Mouse (Mus musculus) limb, embryonic 15.5 days (tissue): ENCODE data around the gene Rpl29. TPM values are rescaled to one million over a fixed set of nuclear protein-coding genes. Genes with fewer than 3 reads are reported as not detected.

Experiments
- ATAC-seq: fragments of 200-750 bp; cut with Nextera tagmentation; 2 replicates; pipeline ENCODE4 v1.8.0; 2017; ENCODE audit warnings: low read depth, moderate TSS enrichment; ENCODE audit not compliant: insufficient number of reproducible peaks, low FRiP score, low TSS enrichment
- H3K27ac ChIP-seq: fragments of 300-500 bp; sonication (generic); 2 replicates; pipeline ENCODE4 v1.5.1; 2015; ENCODE audit warnings: moderate library complexity, mild to moderate bottlenecking, inconsistent platforms
- H3K27me3 ChIP-seq: fragments of 300-500 bp; sonication (generic); 2 replicates; pipeline ENCODE4 v1.6.1; 2015; ENCODE audit warnings: inconsistent platforms
- H3K36me3 ChIP-seq: fragments of 300-500 bp; sonication (generic); 2 replicates; pipeline ENCODE4 v1.6.1; 2015; ENCODE audit warnings: inconsistent platforms
- H3K4me1 ChIP-seq: fragments of 300-500 bp; sonication (generic); 2 replicates; pipeline ENCODE4 v1.6.1; 2015; ENCODE audit warnings: inconsistent platforms
- H3K4me2 ChIP-seq: fragments of 300-500 bp; sonication (generic); 2 replicates; pipeline ENCODE4 v1.6.1; 2015; ENCODE audit warnings: mild to moderate bottlenecking, inconsistent platforms
- H3K4me3 ChIP-seq: fragments of 300-500 bp; sonication (generic); 2 replicates; pipeline ENCODE4 v1.5.1; 2015; ENCODE audit warnings: mild to moderate bottlenecking, inconsistent platforms
- H3K9ac ChIP-seq: fragments of 300-500 bp; sonication (generic); 2 replicates; pipeline ENCODE4 v1.6.1; 2015; ENCODE audit warnings: inconsistent platforms
- H3K9me3 ChIP-seq: fragments of 300-500 bp; sonication (generic); 2 replicates; pipeline ENCODE4 v1.6.1; 2016; ENCODE audit warnings: inconsistent platforms
- WGBS: fragments of 180-500 bp; shearing (Covaris S2); methylation state at CpG from one replicate; pipeline ENCODE4 v1.1.7; 2015; 5-methylcytosine and 5-hydroxymethylcytosine counted together
- polyA plus RNA-seq: library from polyadenylated mRNA; unstranded; fragments of >200 nt; fragmentation: Nextera tagmentation; extraction: Ambion mirVana; gene quantifications from 2 replicates; pipeline ENCODE4 v1.2.1, GENCODE M21; 2015

Gene Rpl29
- polyA plus RNA-seq, 1 experiment from 2014 or later: 956 TPM

DNA sequence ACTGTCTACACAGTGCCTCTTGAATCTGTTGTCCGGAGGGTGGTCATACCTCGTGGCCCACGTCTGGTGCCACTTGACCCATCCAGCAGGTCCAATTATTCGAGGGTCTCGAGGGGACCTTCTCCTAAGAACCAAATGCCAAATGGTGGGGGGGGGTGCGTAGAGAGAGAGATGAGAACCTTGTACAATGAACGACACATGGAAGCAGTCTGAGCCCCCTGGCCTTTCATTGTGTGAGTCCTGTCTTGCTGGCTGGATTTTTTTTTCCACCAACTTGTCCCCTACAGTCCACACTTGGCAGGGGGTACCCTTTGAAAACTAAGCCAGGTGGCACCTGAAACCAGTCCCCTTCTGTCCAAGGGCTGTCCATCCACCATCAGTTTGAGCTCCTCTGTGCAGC is 38.5 kb downstream of the Rpl29 start:
- Histone ChIP-seq H3K27me3 (0 out of 2 replicates have a peak, but pooled peaks cover 5% of the 10 kb centered on the region), H3K36me3 (peaks cover 10% of the 10 kb centered on the region), H3K27ac (no peak overlapping the region), H3K9me3 (no peaks in the 10 kb centered on the region), H3K4me3 (no peak overlapping the region), H3K4me2 (no peak overlapping the region), H3K9ac (no peak overlapping the region), H3K4me1 (peaks cover 36% of the 10 kb centered on the region)
- no peak for ATAC-seq
- WGBS: 89% methylated on average over 7 of the region's 7 CpGs

DNA sequence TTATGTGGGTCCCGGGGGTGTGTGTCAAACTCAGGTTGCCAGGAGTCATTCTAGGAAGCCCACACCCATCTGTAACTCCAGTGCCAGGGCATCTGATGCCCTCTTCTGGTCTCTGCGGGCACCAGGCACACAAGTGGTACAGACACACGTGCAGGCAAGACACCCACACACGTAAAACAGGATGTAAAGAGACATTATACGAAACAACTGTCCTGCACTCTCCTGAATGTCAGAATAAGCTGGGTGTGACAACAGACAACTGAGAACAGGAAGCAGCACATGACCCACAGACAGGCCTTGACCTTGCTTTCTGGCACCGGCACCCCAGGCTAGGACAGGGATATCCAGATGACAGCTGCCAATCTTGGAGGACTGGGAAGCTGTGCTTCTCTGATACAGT is 40.1 kb downstream of the Rpl29 start:
- Histone ChIP-seq H3K27me3 (peaks cover 3% of the 10 kb centered on the region; the same call in 1 of the 2 replicates), H3K9me3 (no peaks in the 10 kb centered on the region), H3K4me1 (peaks cover 36% of the 10 kb centered on the region), H3K36me3 (no peaks in the 10 kb centered on the region), H3K9ac (no peak overlapping the region), H3K4me3 (no peak overlapping the region), H3K27ac (no peak overlapping the region), H3K4me2 (no peak overlapping the region)
- 68% methylated on average over 6 of the region's 6 CpGs for WGBS
- no peak for ATAC-seq

- Histone ChIP-seq H3K27ac (no peak overlapping the region), H3K4me1 (peaks cover 36% of the 10 kb centered on the region), H3K9ac (no peak overlapping the region), H3K27me3 (peaks cover 3% of the 10 kb centered on the region; the same call in 1 of the 2 replicates), H3K36me3 (no peaks in the 10 kb centered on the region), H3K4me3 (no peak overlapping the region), H3K9me3 (no peaks in the 10 kb centered on the region), H3K4me2 (no peak overlapping the region)
- 60% methylated on average over 9 of the region's 9 CpGs for WGBS
- no peak for ATAC-seq
Measured at GRCm38 (mm10) chr9:106469776-106470175, 40.5 kb downstream of the Rpl29 start.

DNA sequence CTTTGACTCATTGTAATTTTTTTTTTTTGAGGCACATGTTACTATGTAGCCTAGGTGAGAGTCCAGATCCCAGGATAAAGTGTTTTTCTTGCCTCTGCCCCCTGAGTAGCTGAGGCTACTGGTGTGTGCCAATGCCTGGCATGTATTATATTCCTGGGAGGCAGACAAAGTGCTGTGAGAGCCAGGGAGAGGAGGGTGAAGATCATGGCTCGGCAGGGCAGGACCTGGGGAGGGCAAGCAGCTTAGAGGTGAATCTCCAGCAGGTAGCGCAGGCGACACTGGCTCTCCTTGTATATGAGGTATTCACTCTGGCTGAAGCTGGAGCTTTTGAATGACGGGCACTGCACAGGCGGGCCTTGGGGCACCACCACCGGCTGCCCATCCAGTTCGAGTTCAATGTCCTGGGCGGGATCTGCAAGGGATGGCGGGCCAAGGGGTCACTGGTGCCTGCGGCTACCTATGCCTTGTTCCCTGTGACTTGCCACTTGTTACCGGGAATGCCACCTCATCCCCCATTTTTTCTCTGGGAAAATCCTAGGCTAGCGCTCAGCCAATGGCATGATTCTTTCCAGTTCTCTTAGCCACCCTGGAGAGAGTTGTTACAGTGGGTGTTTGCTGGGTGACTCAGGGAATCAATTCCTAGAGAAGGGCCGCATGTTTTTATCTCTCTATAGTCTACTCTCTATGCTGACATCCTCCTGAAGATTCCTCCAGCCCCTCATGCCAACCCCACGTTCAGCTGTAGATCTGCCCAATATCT is 41.9 kb downstream of the Rpl29 start:
- H3K4me1 ChIP-seq: peaks cover 38% of the 10 kb centered on the region
- no peaks in the 10 kb centered on the region for H3K9me3 ChIP-seq
- 67% methylated on average over 14 of the region's 14 CpGs for WGBS
- H3K4me2 ChIP-seq: peak overlapping the region; percentile 15; the same call in 1 of the 2 replicates
- no peak for ATAC-seq
- no peak overlapping the region for H3K27ac ChIP-seq
- no peak overlapping the region for H3K4me3 ChIP-seq
- peaks cover 3% of the 10 kb centered on the region; the same call in 1 of the 2 replicates for H3K27me3 ChIP-seq
- H3K36me3 ChIP-seq: no peaks in the 10 kb centered on the region
- no peak overlapping the region for H3K9ac ChIP-seq

DNA sequence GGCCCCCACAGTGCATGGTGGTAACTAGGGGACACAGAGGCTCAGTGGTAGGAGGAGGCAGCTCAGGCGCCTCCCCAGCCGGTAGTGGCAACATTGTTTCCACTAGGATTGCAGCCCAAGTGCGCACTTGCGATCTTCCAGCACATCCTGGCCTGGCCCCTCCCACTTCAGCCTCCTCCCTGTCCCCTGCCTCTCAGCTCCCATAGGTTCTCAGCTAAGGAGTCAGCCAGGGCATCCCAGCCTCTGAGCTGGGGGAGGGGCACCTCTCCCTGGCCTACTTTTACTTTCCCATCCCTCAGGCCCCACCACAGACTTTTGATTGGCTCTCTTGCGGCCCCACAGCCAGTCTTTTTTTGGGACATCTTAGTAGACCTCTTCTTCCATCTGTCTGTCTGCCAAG is 42.6 kb downstream of the Rpl29 start:
- H3K27me3 ChIP-seq: peaks cover 3% of the 10 kb centered on the region; the same call in 1 of the 2 replicates
- no peak overlapping the region for H3K27ac ChIP-seq
- no peak for ATAC-seq
- peaks cover 43% of the 10 kb centered on the region for H3K4me1 ChIP-seq
- no peak overlapping the region for H3K4me3 ChIP-seq
- H3K36me3 ChIP-seq: no peaks in the 10 kb centered on the region
- H3K9me3 ChIP-seq: no peaks in the 10 kb centered on the region
- 10% methylated on average over 5 of the region's 5 CpGs for WGBS
- no peak overlapping the region for H3K9ac ChIP-seq
- peak overlapping the region; percentile 15 for H3K4me2 ChIP-seq

DNA sequence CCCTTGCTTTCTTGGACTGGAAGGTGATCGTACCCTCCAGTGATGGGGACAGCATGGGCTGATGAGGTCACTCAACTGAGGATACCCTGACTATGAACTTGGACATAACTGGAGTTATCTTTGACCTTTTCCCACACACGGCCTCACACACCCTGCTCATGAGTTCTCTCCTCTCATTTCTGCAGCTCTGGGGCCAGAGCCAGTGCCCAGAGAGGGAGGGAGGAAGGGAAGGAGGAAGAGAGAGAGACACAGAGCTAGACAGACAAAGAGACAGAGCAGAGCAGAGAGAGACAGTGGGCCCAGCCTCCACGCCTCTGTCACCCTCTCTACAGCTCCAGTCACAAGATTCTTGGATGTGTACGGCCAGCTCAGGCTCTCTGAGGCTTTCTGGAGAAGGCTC is 43.1 kb downstream of the Rpl29 start:
- H3K27ac ChIP-seq: no peak overlapping the region
- peaks cover 45% of the 10 kb centered on the region for H3K4me1 ChIP-seq
- no peak overlapping the region for H3K9ac ChIP-seq
- 69% methylated on average over 4 of the region's 4 CpGs for WGBS
- no peak overlapping the region for H3K4me2 ChIP-seq
- no peaks in the 10 kb centered on the region for H3K36me3 ChIP-seq
- no peak for ATAC-seq
- no peaks in the 10 kb centered on the region for H3K9me3 ChIP-seq
- H3K4me3 ChIP-seq: no peak overlapping the region
- H3K27me3 ChIP-seq: peaks cover 3% of the 10 kb centered on the region; the same call in 1 of the 2 replicates

DNA sequence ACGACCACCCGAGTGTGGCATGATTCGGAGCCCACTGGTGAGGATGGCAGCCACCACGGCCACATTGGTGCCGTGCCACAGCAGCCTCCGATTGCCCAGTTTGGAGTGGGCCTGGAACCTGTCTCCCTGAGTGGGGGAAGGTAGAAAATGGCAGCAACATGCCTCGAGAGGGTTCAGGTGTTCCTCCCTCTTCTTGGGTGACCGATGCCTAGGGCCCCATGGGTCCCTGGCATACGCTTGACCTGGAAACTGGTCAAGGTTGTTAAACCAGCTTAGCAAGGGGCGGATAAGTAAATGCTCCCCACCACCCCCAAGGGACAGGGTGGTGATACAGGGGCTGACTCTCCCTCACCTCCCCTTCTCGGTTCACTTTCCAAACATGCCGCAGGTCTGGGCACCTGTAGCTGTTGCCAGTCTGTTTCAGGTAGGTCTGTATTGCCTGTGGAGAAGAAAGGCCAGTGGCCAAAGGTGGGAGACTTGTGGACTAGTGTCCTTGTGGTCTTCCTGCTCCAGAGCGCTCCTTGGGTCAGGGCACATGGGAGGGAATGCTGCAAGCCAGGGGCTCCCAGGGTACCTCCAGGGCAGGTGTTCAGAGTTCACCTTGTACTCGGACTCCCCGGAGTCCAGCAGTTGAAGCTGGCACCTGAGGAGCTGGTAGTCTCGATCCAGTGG is 44.0 kb downstream of the Rpl29 start:
- 87% methylated on average over 16 of the region's 16 CpGs for WGBS
- H3K27me3 ChIP-seq: peaks cover 3% of the 10 kb centered on the region; the same call in 1 of the 2 replicates
- peaks cover 53% of the 10 kb centered on the region for H3K4me1 ChIP-seq
- H3K36me3 ChIP-seq: no peaks in the 10 kb centered on the region
- H3K27ac ChIP-seq: no peak overlapping the region
- H3K9ac ChIP-seq: no peak overlapping the region
- H3K4me3 ChIP-seq: no peak overlapping the region
- ATAC-seq: no peak
- no peak overlapping the region for H3K4me2 ChIP-seq
- H3K9me3 ChIP-seq: no peaks in the 10 kb centered on the region

GRCm38 (mm10) chr9:106473753-106474105 is 44.5 kb downstream of the Rpl29 start:
- H3K4me1 ChIP-seq: peaks cover 58% of the 10 kb centered on the region
- H3K36me3 ChIP-seq: no peaks in the 10 kb centered on the region
- H3K4me2 ChIP-seq: no peak overlapping the region
- H3K9me3 ChIP-seq: no peaks in the 10 kb centered on the region
- ATAC-seq: no peak
- no peak overlapping the region for H3K9ac ChIP-seq
- WGBS: 79% methylated on average over 5 of the region's 5 CpGs
- H3K4me3 ChIP-seq: no peak overlapping the region
- H3K27ac ChIP-seq: no peak overlapping the region
- H3K27me3 ChIP-seq: peaks cover 3% of the 10 kb centered on the region; the same call in 1 of the 2 replicates

GRCm38 (mm10) chr9:106474456-106474855 is 45.2 kb downstream of the Rpl29 start:
- H3K36me3 ChIP-seq: 0 out of 2 replicates have a peak, but pooled peaks cover 2% of the 10 kb centered on the region
- no peak overlapping the region for H3K4me3 ChIP-seq
- H3K27ac ChIP-seq: no peak overlapping the region
- no peaks in the 10 kb centered on the region for H3K9me3 ChIP-seq
- no peak for ATAC-seq
- 8% methylated on average over 6 of the region's 6 CpGs for WGBS
- H3K9ac ChIP-seq: no peak overlapping the region
- H3K27me3 ChIP-seq: peaks cover 3% of the 10 kb centered on the region; the same call in 1 of the 2 replicates
- H3K4me1 ChIP-seq: peaks cover 58% of the 10 kb centered on the region
- H3K4me2 ChIP-seq: 0 out of 2 replicates have a peak overlapping the region, but pooled peaks have one; percentile 20

DNA sequence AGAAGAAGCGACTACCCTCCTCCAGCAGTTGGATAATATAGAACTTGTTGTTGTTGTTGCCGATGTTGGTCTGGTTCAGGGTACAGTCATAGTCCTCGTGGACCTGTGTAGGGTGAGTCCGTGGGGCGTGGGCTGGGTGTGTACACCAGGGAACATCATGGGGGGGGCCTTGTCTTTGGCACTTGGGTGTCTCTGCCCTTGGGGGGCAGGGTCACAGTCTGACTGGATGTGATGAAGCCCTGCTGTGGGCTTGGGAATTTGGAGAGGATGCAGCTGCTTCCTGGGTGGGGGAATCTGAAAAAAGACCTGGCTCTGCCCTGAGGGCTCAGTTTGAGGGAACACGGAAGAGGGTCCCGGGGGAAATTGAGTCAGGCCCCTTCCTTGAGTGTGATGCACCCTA is 45.8 kb downstream of the Rpl29 start:
- H3K4me2 ChIP-seq: no peak overlapping the region
- 64% methylated on average over 7 of the region's 7 CpGs for WGBS
- no peak for ATAC-seq
- H3K9ac ChIP-seq: no peak overlapping the region
- H3K27ac ChIP-seq: no peak overlapping the region
- no peaks in the 10 kb centered on the region for H3K9me3 ChIP-seq
- H3K36me3 ChIP-seq: peaks cover 8% of the 10 kb centered on the region
- H3K27me3 ChIP-seq: peaks cover 3% of the 10 kb centered on the region; the same call in 1 of the 2 replicates
- peaks cover 56% of the 10 kb centered on the region for H3K4me1 ChIP-seq
- H3K4me3 ChIP-seq: no peak overlapping the region

- Histone ChIP-seq H3K4me3 (peak within 1 kb of the TSS; percentile 23), H3K36me3 (peaks cover 14% of the 10 kb centered on the region), H3K27me3 (peaks cover 3% of the 10 kb centered on the region; the same call in 1 of the 2 replicates), H3K4me1 (peaks cover 56% of the 10 kb centered on the region), H3K4me2 (peak within 1 kb of the TSS; percentile 49), H3K9ac (peak within 1 kb of the TSS; percentile 5; the same call in 1 of the 2 replicates), H3K27ac (peak within 1 kb of the TSS; percentile 87), H3K9me3 (no peaks in the 10 kb centered on the region)
- 85% methylated on average over 10 of the region's 10 CpGs for WGBS
- no peak for ATAC-seq
Measured at GRCm38 (mm10) chr9:106475663-106476001, 46.4 kb downstream of the Rpl29 start, which contains the start of gene Rrp9. Gene Rrp9, plus strand, starts transcription at chr9:106475963.
